ENCODE assay signal across 9 mouse cellular contexts in genomic region chr4:86545615-86546014, GRCm38 (mm10). TPM values are rescaled to one million over a fixed set of nuclear protein-coding genes. Genes with fewer than 3 reads are reported as not detected.
DNase-seq lines count a peak whose midpoint lies in the region; ATAC-seq lines count a peak whose summit lies in the region.
"Had no signal": no experiment of that assay in that cellular context is flagged by ENCODE, and none has a peak within 500 bp of the region (broad histone marks: within the 10 kb centered on the region; RNA-seq: fewer than 3 reads in every experiment).

No protein-coding gene starts in this region.

- ATAC-seq in hindbrain, embryonic 11.5 days (ENCODE audit: low FRiP score): no peak
- ATAC-seq in hindbrain, embryonic 16.5 days: no peak
- no peak for ATAC-seq in neural tube, embryonic 13.5 days (ENCODE audit: low read depth)
- no peak for ATAC-seq in embryonic facial prominence, embryonic 15.5 days (ENCODE audit: insufficient number of reproducible peaks, low FRiP score, low TSS enrichment, low read depth)

- H3K9ac ChIP-seq in hindbrain, embryonic 11.5 days (ENCODE audit: low read depth, low read length): no peak overlapping the region
- H3K9ac ChIP-seq in hindbrain, embryonic 16.5 days (ENCODE audit: low read depth, low read length): no peak overlapping the region
- H3K9ac ChIP-seq in neural tube, embryonic 13.5 days: no peak overlapping the region
- H3K9ac ChIP-seq in embryonic facial prominence, embryonic 15.5 days: no peak overlapping the region

- no peaks in the 10 kb centered on the region for H3K36me3 ChIP-seq in hindbrain, embryonic 11.5 days (ENCODE audit: control insufficient read depth, insufficient read depth, low read length)
- H3K36me3 ChIP-seq in hindbrain, embryonic 16.5 days (ENCODE audit: control insufficient read depth, insufficient read depth, low read length): no peaks in the 10 kb centered on the region
- H3K36me3 ChIP-seq in neural tube, embryonic 13.5 days: no peaks in the 10 kb centered on the region
- H3K36me3 ChIP-seq in embryonic facial prominence, embryonic 15.5 days: no peaks in the 10 kb centered on the region

- DNase-seq in hindbrain, embryonic 11.5 days (ENCODE audit: low spot score): peak; percentile 29
- DNase-seq in neural tube, embryonic 10.5 days (ENCODE audit: extremely low spot score, low spot score): no peak
- DNase-seq in ovary, adult 18-20 months (ENCODE audit: low spot score): no peak
- DNase-seq in adrenal gland, postnatal 10 days: no peak
- no peak for DNase-seq in thymus, postnatal 14 days
- DNase-seq: adrenal gland, postnatal 14 days had no signal

- 58% methylated on average over 5 of the region's 5 CpGs for WGBS in hindbrain, embryonic 11.5 days
- 50% methylated on average over 5 of the region's 5 CpGs for WGBS in hindbrain, embryonic 16.5 days
- 54% methylated on average over 5 of the region's 5 CpGs for WGBS in neural tube, embryonic 13.5 days
- WGBS in embryonic facial prominence, embryonic 15.5 days: 36% methylated on average over 5 of the region's 5 CpGs

- no peaks in the 10 kb centered on the region for H3K9me3 ChIP-seq in hindbrain, embryonic 11.5 days (ENCODE audit: control insufficient read depth, low read length)
- H3K9me3 ChIP-seq in hindbrain, embryonic 16.5 days (ENCODE audit: control insufficient read depth, low read length): no peaks in the 10 kb centered on the region
- H3K9me3 ChIP-seq in neural tube, embryonic 13.5 days: no peaks in the 10 kb centered on the region
- H3K9me3 ChIP-seq in embryonic facial prominence, embryonic 15.5 days (replicated peaks): no peaks in the 10 kb centered on the region

- no peaks in the 10 kb centered on the region for H3K4me1 ChIP-seq in hindbrain, embryonic 11.5 days (replicated peaks; ENCODE audit: control insufficient read depth, insufficient read depth, low read length)
- no peaks in the 10 kb centered on the region for H3K4me1 ChIP-seq in hindbrain, embryonic 16.5 days (ENCODE audit: control insufficient read depth, insufficient read depth, low read depth, low read length)
- H3K4me1 ChIP-seq in neural tube, embryonic 13.5 days (replicated peaks): peaks cover 20% of the 10 kb centered on the region
- H3K4me1 ChIP-seq in embryonic facial prominence, embryonic 15.5 days: peaks cover 6% of the 10 kb centered on the region; the same call in 1 of the 2 replicates

- no peak overlapping the region for H3K27ac ChIP-seq in hindbrain, embryonic 11.5 days (ENCODE audit: low read depth, low read length)
- H3K27ac ChIP-seq in hindbrain, embryonic 16.5 days (ENCODE audit: low read depth, low read length): no peak overlapping the region
- peak overlapping the region; percentile 29; the same call in 1 of the 2 replicates for H3K27ac ChIP-seq in neural tube, embryonic 13.5 days (replicated peaks)
- H3K27ac ChIP-seq in embryonic facial prominence, embryonic 15.5 days (replicated peaks): peak overlapping the region; percentile 36; the same call in 1 of the 2 replicates

- H3K27me3 ChIP-seq in hindbrain, embryonic 11.5 days (ENCODE audit: control insufficient read depth, insufficient read depth, low read length): no peaks in the 10 kb centered on the region
- no peaks in the 10 kb centered on the region for H3K27me3 ChIP-seq in hindbrain, embryonic 16.5 days (replicated peaks; ENCODE audit: control insufficient read depth, insufficient read depth, low read length)
- H3K27me3 ChIP-seq in neural tube, embryonic 13.5 days: no peaks in the 10 kb centered on the region
- no peaks in the 10 kb centered on the region for H3K27me3 ChIP-seq in embryonic facial prominence, embryonic 15.5 days

- no peak overlapping the region for H3K4me3 ChIP-seq in hindbrain, embryonic 11.5 days (ENCODE audit: low read depth, low read length)
- no peak overlapping the region for H3K4me3 ChIP-seq in hindbrain, embryonic 16.5 days (ENCODE audit: low read length)
- H3K4me3 ChIP-seq in neural tube, embryonic 13.5 days: no peak overlapping the region
- H3K4me3 ChIP-seq in embryonic facial prominence, embryonic 15.5 days (replicated peaks): no peak overlapping the region

- no peak overlapping the region for H3K4me2 ChIP-seq in hindbrain, embryonic 11.5 days (replicated peaks; ENCODE audit: low read depth, low read length)
- H3K4me2 ChIP-seq in hindbrain, embryonic 16.5 days (ENCODE audit: low read length): no peak overlapping the region
- no peak overlapping the region for H3K4me2 ChIP-seq in neural tube, embryonic 13.5 days
- H3K4me2 ChIP-seq in embryonic facial prominence, embryonic 15.5 days (replicated peaks): no peak overlapping the region

RNA-seq across cellular contexts. Expression of gene Saxo1, which starts 12.5 kb away (rescaled TPM):
- polyA plus RNA-seq in hindbrain, embryonic 11.5 days (2014; fragmentation: Nextera tagmentation; extraction: Ambion mirVana): not detected in 2 replicates
- polyA plus RNA-seq in hindbrain, embryonic 16.5 days (2015; fragmentation: Nextera tagmentation; extraction: Ambion mirVana): not detected in 2 replicates
- not detected in 2 replicates for polyA plus RNA-seq in neural tube, embryonic 13.5 days (2015; fragmentation: Nextera tagmentation; extraction: Ambion mirVana)
- 0.09 TPM in 1 of 2 replicates, not detected in the other for polyA plus RNA-seq in embryonic facial prominence, embryonic 15.5 days (2015; fragmentation: Nextera tagmentation; extraction: Ambion mirVana)
- total RNA-seq in adrenal gland, postnatal 10 days (2021): not detected
- total RNA-seq: adrenal gland, postnatal 14 days had no signal

RNA-seq across cellular contexts. Expression of gene Rraga, which starts 29.9 kb away (rescaled TPM):
- 109 and 119 TPM in 2 replicates for polyA plus RNA-seq in hindbrain, embryonic 11.5 days (2014; fragmentation: Nextera tagmentation; extraction: Ambion mirVana)
- 154 and 160 TPM in 2 replicates for polyA plus RNA-seq in hindbrain, embryonic 16.5 days (2015; fragmentation: Nextera tagmentation; extraction: Ambion mirVana)
- polyA plus RNA-seq in neural tube, embryonic 13.5 days (2015; fragmentation: Nextera tagmentation; extraction: Ambion mirVana): 108 and 113 TPM in 2 replicates
- 84.6 and 85.4 TPM in 2 replicates for polyA plus RNA-seq in embryonic facial prominence, embryonic 15.5 days (2015; fragmentation: Nextera tagmentation; extraction: Ambion mirVana)
- total RNA-seq in adrenal gland, postnatal 10 days (2021): 10 to 100 TPM; 83.4 to 84.7 TPM

Comparison
In these comparisons a context has a peak if more than half of its experiments do, and no peak if none do; other contexts are left out.
1. H3K27ac ChIP-seq: peak in neural tube, embryonic 13.5 days (single experiment) and embryonic facial prominence, embryonic 15.5 days (single experiment); none in hindbrain, embryonic 11.5 days (single experiment) and hindbrain, embryonic 16.5 days (single experiment).